Mouse (Mus musculus) neutrophil, adult 5-6 weeks (primary cell): Measurements from ENCODE around the gene Cntfr. TPM values are rescaled to one million over a fixed set of nuclear protein-coding genes. Genes with fewer than 3 reads are reported as not detected.

Experiments used
- ATAC-seq: fragments of 151-379, 151-347 bp; 2 replicates; pipeline ENCODE4 v1.8.0; 2017; ENCODE audit warnings: mild to moderate bottlenecking, moderate TSS enrichment; ENCODE audit not compliant: insufficient number of reproducible peaks, poor library complexity, low FRiP score, severe bottlenecking; ENCODE audit errors: extremely low read depth
- total RNA-seq: library from RNA; stranded (forward); fragments of 200-1000 nt; gene quantifications from 2 replicates; pipeline ENCODE4 v1.2.3, GENCODE M21; 2017

The Cntfr gene
- total RNA-seq, 1 experiment from 2014 or later = not detected

GRCm38 (mm10) chr4:41660851-41661430 is 35.9 kb downstream of the Cntfr start:
- ATAC-seq = no peak

GRCm38 (mm10) chr4:41659556-41659955 is 37.3 kb downstream of the Cntfr start:
- ATAC-seq = no peak

GRCm38 (mm10) chr4:41658566-41659384 is 38.1 kb downstream of the Cntfr start:
- no peak for ATAC-seq

GRCm38 (mm10) chr4:41655525-41655924 is 41.4 kb downstream of the Cntfr start:
- no peak for ATAC-seq

DNA sequence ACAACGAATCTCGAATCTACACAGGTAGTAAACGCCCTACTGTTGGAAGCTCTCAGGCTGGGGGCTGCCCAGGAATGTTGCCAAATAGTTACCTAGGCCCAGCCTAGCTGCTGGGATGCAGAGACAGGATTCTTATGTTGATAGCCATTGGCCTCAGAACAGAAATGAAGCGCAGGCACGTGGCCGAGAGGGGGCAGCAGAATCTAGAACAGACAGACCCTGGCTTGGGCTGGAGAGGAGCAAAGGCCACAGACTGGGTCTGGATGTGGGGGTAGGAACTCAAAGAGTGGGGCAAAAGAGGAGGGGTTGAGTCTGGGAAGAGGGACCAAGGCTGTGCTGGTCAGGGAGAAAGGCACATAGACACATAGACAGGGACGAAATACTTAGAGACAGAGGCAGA is 42.7 kb downstream of the Cntfr start:
- no peak for ATAC-seq

- ATAC-seq = no peak
Observed at GRCm38 (mm10) chr4:41653730-41654129, 43.2 kb downstream of the Cntfr start.

GRCm38 (mm10) chr4:41653296-41653695 is 43.6 kb downstream of the Cntfr start:
- no peak for ATAC-seq

- ATAC-seq = no peak
Observed at GRCm38 (mm10) chr4:41648627-41649026, 48.3 kb downstream of the Cntfr start.

- ATAC-seq = no peak
Observed at GRCm38 (mm10) chr4:41648157-41648556, 48.7 kb downstream of the Cntfr start.

- no peak for ATAC-seq
Observed at GRCm38 (mm10) chr4:41645488-41645887, 51.4 kb downstream of the Cntfr start.

DNA sequence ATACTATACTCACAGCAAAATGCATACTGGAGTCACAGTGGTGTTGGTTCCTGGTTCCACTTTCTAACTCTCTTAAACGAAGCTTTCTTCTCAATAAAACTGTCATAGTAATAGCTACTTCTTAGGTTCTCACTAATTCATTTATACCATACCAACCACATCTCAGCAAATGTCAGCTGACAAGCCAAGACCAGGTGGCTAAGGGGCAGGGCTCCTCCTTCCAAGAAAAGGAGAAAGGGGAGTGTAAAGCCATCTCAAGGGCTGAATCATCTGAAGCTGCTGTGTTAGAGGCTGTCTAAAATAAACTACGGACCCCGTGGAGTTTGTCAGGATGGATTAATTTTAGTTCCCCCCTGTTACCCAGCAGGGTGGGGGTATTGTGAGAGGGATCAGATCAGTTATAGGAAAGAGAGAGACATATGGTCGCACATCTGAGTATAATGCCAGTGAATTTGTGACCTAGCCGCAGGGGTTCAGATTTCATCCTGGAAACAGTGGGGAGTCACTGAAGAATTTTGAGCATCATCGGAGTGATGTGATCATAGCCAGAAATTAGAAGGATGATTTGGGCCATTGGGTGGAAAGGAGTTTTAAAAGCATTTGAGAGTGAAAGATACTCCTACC is 55.6 kb downstream of the Cntfr start:
- ATAC-seq = no peak

- peak; percentile 80 for ATAC-seq
Observed at GRCm38 (mm10) chr4:41639913-41640507, 56.9 kb downstream of the Cntfr start, which contains the start of gene Enho. Gene Enho, minus strand, starts transcription at chr4:41640324.

GRCm38 (mm10) chr4:41639214-41639841 is 57.6 kb downstream of the Cntfr start:
- no peak for ATAC-seq

GRCm38 (mm10) chr4:41638828-41639213 is 58.1 kb downstream of the Cntfr start:
- no peak for ATAC-seq

GRCm38 (mm10) chr4:41638186-41638731 is 58.6 kb downstream of the Cntfr start:
- ATAC-seq = no peak

DNA sequence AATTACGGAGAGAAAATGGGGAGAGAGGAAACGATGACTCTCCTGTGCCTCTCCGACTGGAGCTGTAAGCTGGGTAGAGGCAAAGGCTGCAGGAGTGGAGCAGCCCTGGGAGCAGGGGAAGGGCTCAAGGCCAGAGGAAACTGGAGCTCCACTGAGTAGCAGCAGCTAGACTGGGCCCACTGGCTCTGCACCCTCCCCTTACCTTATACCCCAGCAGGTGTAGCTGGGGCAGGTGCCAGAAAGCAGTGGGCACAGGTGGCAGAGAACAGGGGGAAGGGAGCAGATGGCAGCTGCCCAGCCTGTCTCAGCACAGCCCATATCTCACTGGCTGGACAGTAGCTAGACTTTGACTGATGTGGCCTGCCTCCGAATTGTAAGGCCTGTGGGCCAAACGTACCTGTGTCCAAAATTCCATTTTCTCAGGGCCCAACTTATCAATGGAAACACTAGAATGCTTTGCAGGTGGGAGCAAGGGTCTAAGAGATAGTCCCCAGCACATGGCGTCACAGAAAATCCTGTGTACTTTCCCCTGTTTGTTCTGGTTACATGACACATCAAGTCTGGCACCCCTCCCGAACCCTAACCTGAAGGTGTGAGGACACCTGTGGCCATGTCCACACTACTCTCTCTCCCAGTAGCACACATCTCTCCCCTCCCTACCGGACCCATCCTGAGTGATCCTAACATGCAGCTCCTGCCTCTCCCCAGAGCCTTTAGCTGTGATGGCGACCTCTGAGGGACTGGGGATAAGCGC is 59.8 kb downstream of the Cntfr start:
- no peak for ATAC-seq

- ATAC-seq = no peak
Observed at GRCm38 (mm10) chr4:41636366-41636765, 60.5 kb downstream of the Cntfr start.

- ATAC-seq = no peak
Observed at GRCm38 (mm10) chr4:41635906-41636305, 61.0 kb downstream of the Cntfr start.
